Mouse (Mus musculus): ENCODE measurements around the gene Mak. TPM values are rescaled to one million over a fixed set of nuclear protein-coding genes. Genes with fewer than 3 reads are reported as not detected.

Mak gene
- total and polyA plus RNA-seq, 3 experiments, result not detected

DNA sequence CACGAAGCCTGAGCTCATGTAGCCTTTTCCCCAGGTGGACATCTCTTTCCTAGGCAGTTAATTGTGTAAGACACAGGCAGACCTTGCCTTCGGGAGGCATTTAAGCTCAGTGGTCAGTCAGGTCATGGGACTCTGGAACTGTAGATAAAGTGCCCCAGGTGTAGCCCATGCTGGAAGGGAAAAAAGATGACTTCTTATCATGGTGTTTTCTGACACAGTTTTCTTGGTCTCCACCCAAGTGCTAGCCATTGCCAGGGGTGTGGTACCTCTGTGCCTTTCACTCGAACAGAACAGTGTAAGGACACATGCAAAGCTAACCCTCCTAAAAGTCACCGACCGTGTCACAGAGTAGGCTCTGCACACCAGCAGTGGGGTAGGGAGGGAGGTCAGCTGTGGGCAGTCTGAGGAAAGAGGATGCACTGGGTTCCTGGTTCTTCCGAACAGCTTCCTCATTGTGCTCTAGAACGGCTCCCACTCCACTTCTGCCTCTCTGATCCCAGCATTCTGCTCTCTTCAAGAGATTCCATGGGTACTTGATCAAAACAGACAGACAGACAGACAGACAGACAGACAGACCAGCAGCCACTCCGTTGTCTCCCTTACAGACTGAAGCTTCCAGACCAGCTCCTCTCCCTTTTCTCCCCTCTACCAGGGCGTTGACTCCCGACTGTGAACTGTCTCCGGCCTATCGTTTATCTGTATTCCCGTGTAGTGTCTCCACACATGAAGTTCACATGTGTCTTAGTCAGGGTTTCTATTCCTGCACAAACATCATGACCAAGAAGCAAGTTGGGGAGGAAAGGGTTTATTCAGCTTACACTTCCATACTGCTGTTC is 60.5 kb downstream of the Mak start:
- in situ Hi-C loops (cut with MboI; ENCODE audit: low pct_ligation_motif_present, low pct_unique_long_range_greater_than_20kb, low sequenced_read_pairs), result loop anchor here (25.0 kb wide), 2 partner anchors 218 to 568 kb away; partner anchors contain the start of gene Smim13

DNA sequence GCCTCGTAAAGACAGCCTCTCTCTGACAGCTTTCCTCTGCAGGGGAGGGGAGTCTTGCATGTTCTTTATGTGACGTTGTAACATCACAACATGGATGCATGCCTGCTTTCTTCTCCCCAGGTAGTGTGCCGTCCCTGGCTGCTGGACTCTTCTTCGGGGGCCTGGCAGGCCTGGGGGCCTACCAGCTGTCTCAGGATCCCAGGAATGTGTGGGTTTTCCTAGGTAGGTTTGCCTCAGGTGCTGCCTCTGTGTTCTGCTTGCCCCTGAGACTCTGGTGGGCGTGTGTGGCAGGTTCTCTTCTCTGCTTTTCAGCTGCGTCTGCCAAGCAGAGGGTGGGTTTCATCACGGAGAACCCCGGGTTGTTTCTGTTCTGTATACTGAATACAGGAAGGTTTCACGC is 61.3 kb downstream of the Mak start:
- H3K4me2 ChIP-seq (ENCODE audit: insufficient read depth, low read depth, poor library complexity, severe bottlenecking), result no peak overlapping the region
- H3K27me3 ChIP-seq (replicated peaks), result no peaks in the 10 kb centered on the region
- H3K9me3 ChIP-seq (replicated peaks; ENCODE audit: low read length), result no peaks in the 10 kb centered on the region
- dilution Hi-C loops (cut with MboI; ENCODE audit: extremely low pct_ligation_motif_present, extremely low pct_unique_long_range_greater_than_20kb, low sequenced_read_pairs), result no loop called here
- TF ChIP-seq NELFE (IDR thresholded peaks at IDR 0.05; ENCODE audit: low read depth, low read length) (no peak), MYC (IDR thresholded peaks at IDR 0.05; ENCODE audit: low read depth, low read length) (no peak), ZKSCAN1 (IDR thresholded peaks at IDR 0.05; ENCODE audit: borderline replicate concordance, low read depth, low read length) (no peak), TCF12 (IDR thresholded peaks at IDR 0.05; ENCODE audit: low read depth, low read length) (no peak), KAT2A (IDR thresholded peaks at IDR 0.05; ENCODE audit: insufficient replicate concordance, low read length) (no peak), ZNF384 (IDR thresholded peaks at IDR 0.05; ENCODE audit: low read depth, low read length) (no peak), SMC3 (IDR thresholded peaks at IDR 0.05; ENCODE audit: low read depth, low read length) (no peak), UBTF (IDR thresholded peaks at IDR 0.05; ENCODE audit: low read depth, low read length) (no peak), MAZ (IDR thresholded peaks at IDR 0.05; ENCODE audit: low read depth, low read length) (no peak), TBP (conservative IDR thresholded peaks at IDR 0.05; ENCODE audit: low read depth, low read length) (no peak), ELF1 (IDR thresholded peaks at IDR 0.05; ENCODE audit: low read depth, low read length) (no peak)
- no peak overlapping the region for H3K4me3 ChIP-seq (replicated peaks in 1 of 3; ENCODE audit: low read depth in 2 of 3, low read length in 2 of 3, poor library complexity in 1 of 3)
- H3K36me3 ChIP-seq (replicated peaks in 1 of 2; ENCODE audit: control insufficient read depth in 1 of 2, insufficient read depth in 1 of 2, low read length in 1 of 2), result peaks cover 41 to 75% of the 10 kb centered on the region in 2 experiments
- H3K27ac ChIP-seq (ENCODE audit: insufficient read depth, low read depth), result no peak overlapping the region
- peaks cover 3 to 30% of the 10 kb centered on the region in 2 experiments; a peak in 3 of 4 replicates for H3K4me1 ChIP-seq (ENCODE audit: control insufficient read depth in 1 of 2, insufficient read depth in 2 of 2)
- in situ Hi-C loops (cut with MboI; ENCODE audit: low pct_ligation_motif_present, low pct_unique_long_range_greater_than_20kb, low sequenced_read_pairs), result loop anchor here (25.0 kb wide), 2 partner anchors 219 to 569 kb away; partner anchors contain the start of gene Smim13
- no peak overlapping the region for H3K9ac ChIP-seq (ENCODE audit: insufficient read depth, low read depth)
- DNase-seq (ENCODE audit: extremely low read depth), result no peak
- H3K79me2 ChIP-seq (replicated peaks; ENCODE audit: control insufficient read depth, extremely low read depth, insufficient read depth, poor library complexity, severe bottlenecking), result peaks cover 17% of the 10 kb centered on the region

More for the DNA sequence above, 60.5 kb downstream of the Mak start:
- Histone ChIP-seq H3K36me3 (replicated peaks in 1 of 2; ENCODE audit: control insufficient read depth in 1 of 2, insufficient read depth in 1 of 2, low read length in 1 of 2) (peaks cover 42 to 78% of the 10 kb centered on the region in 2 experiments), H3K27ac (ENCODE audit: insufficient read depth, low read depth) (no peak overlapping the region), H3K4me3 (replicated peaks in 1 of 3; ENCODE audit: low read depth in 2 of 3, low read length in 2 of 3, poor library complexity in 1 of 3) (no peak overlapping the region), H3K9me3 (replicated peaks; ENCODE audit: low read length) (no peaks in the 10 kb centered on the region), H3K9ac (ENCODE audit: insufficient read depth, low read depth) (no peak overlapping the region), H3K79me2 (replicated peaks; ENCODE audit: control insufficient read depth, extremely low read depth, insufficient read depth, poor library complexity, severe bottlenecking) (peaks cover 17% of the 10 kb centered on the region), H3K4me2 (ENCODE audit: insufficient read depth, low read depth, poor library complexity, severe bottlenecking) (no peak overlapping the region), H3K4me1 (ENCODE audit: control insufficient read depth in 1 of 2, insufficient read depth in 2 of 2) (peaks cover 3 to 30% of the 10 kb centered on the region in 2 experiments; a peak in 3 of 4 replicates), H3K27me3 (replicated peaks) (no peaks in the 10 kb centered on the region)
- DNase-seq (ENCODE audit: extremely low read depth), result no peak
- TF ChIP-seq POLR2A (IDR thresholded peaks at IDR 0.05; ENCODE audit: low read depth, low read length) (no peak), NRF1 (IDR thresholded peaks at IDR 0.05; ENCODE audit: low read depth, low read length) (no peak), SMC3 (IDR thresholded peaks at IDR 0.05; ENCODE audit: low read depth, low read length) (no peak)
- dilution Hi-C loops (cut with MboI; ENCODE audit: extremely low pct_ligation_motif_present, extremely low pct_unique_long_range_greater_than_20kb, low sequenced_read_pairs), result no loop called here
